Mouse (Mus musculus): Measurements from ENCODE around the gene Map3k11. TPM values are rescaled to one million over a fixed set of nuclear protein-coding genes. Genes with fewer than 3 reads are reported as not detected.

The Map3k11 gene
- total RNA-seq, 2 experiments from 2014 or later, result 9.4 to 12.2 TPM

Other genes starting within 250 kb of the Map3k11 start
- not detected in 2 replicates for gene Fosl1, start 241.2 kb upstream of the Map3k11 start, total RNA-seq (2015; ENCODE audit: low replicate concordance)
- gene Fosl1, start 241.2 kb upstream of the Map3k11 start, total RNA-seq (2017; ENCODE audit: low replicate concordance), result not detected in 2 replicates
- gene Ccdc85b, start 230.8 kb upstream of the Map3k11 start, total RNA-seq (2015; ENCODE audit: low replicate concordance), result not detected in 2 replicates
- 1.2 TPM in 1 of 2 replicates, not detected in the other for gene Ccdc85b, start 230.8 kb upstream of the Map3k11 start, total RNA-seq (2017; ENCODE audit: low replicate concordance)
- 11.5 and 21.8 TPM in 2 replicates for gene Fibp, start 228.1 kb upstream of the Map3k11 start, total RNA-seq (2015; ENCODE audit: low replicate concordance)
- 29.0 and 32.5 TPM in 2 replicates for gene Fibp, start 228.1 kb upstream of the Map3k11 start, total RNA-seq (2017; ENCODE audit: low replicate concordance)
- gene Ctsw, start 220.2 kb upstream of the Map3k11 start, total RNA-seq (2015; ENCODE audit: low replicate concordance), result 6.3 TPM in 1 of 2 replicates, not detected in the other
- not detected in 2 replicates for gene Ctsw, start 220.2 kb upstream of the Map3k11 start, total RNA-seq (2017; ENCODE audit: low replicate concordance)
- 5.0 TPM in 1 of 2 replicates, not detected in the other for gene Efemp2, start 214.8 kb upstream of the Map3k11 start, total RNA-seq (2015; ENCODE audit: low replicate concordance)
- not detected in 2 replicates for gene Efemp2, start 214.8 kb upstream of the Map3k11 start, total RNA-seq (2017; ENCODE audit: low replicate concordance)
- 2.5 and 59.5 TPM in 2 replicates for gene Mus81, start 200.3 kb upstream of the Map3k11 start, total RNA-seq (2015; ENCODE audit: low replicate concordance)
- 6.5 and 11.2 TPM in 2 replicates for gene Mus81, start 200.3 kb upstream of the Map3k11 start, total RNA-seq (2017; ENCODE audit: low replicate concordance)
- 720 and 762 TPM in 2 replicates for gene Cfl1, start 198.3 kb upstream of the Map3k11 start, total RNA-seq (2015; ENCODE audit: low replicate concordance)
- gene Cfl1, start 198.3 kb upstream of the Map3k11 start, total RNA-seq (2017; ENCODE audit: low replicate concordance), result 460 and 469 TPM in 2 replicates
- gene 1700020D05Rik, start 185.0 kb upstream of the Map3k11 start, total RNA-seq (2015; ENCODE audit: low replicate concordance), result 21.4 and 25.6 TPM in 2 replicates
- gene 1700020D05Rik, start 185.0 kb upstream of the Map3k11 start, total RNA-seq (2017; ENCODE audit: low replicate concordance), result 13.8 and 18.7 TPM in 2 replicates
- gene Snx32, start 178.2 kb upstream of the Map3k11 start, total RNA-seq (2015; ENCODE audit: low replicate concordance), result 35.3 and 43.6 TPM in 2 replicates
- gene Snx32, start 178.2 kb upstream of the Map3k11 start, total RNA-seq (2017; ENCODE audit: low replicate concordance), result 42.5 and 42.7 TPM in 2 replicates
- gene Ovol1, start 128.1 kb upstream of the Map3k11 start, total RNA-seq (2015; ENCODE audit: low replicate concordance), result not detected in 2 replicates
- not detected in 2 replicates for gene Ovol1, start 128.1 kb upstream of the Map3k11 start, total RNA-seq (2017; ENCODE audit: low replicate concordance)
- gene Ap5b1, start 120.7 kb upstream of the Map3k11 start, total RNA-seq (2015; ENCODE audit: low replicate concordance), result 3.8 and 8.3 TPM in 2 replicates
- gene Ap5b1, start 120.7 kb upstream of the Map3k11 start, total RNA-seq (2017; ENCODE audit: low replicate concordance), result 6.4 and 11.0 TPM in 2 replicates
- gene Rnaseh2c, start 86.9 kb upstream of the Map3k11 start, total RNA-seq (2015; ENCODE audit: low replicate concordance), result 87.2 and 123 TPM in 2 replicates
- gene Rnaseh2c, start 86.9 kb upstream of the Map3k11 start, total RNA-seq (2017; ENCODE audit: low replicate concordance), result 36.2 and 100.0 TPM in 2 replicates
- 31.0 and 42.8 TPM in 2 replicates for gene Kat5, start 78.5 kb upstream of the Map3k11 start, total RNA-seq (2015; ENCODE audit: low replicate concordance)
- gene Kat5, start 78.5 kb upstream of the Map3k11 start, total RNA-seq (2017; ENCODE audit: low replicate concordance), result 29.1 and 35.0 TPM in 2 replicates
- gene Rela, start 51.3 kb upstream of the Map3k11 start, total RNA-seq (2015; ENCODE audit: low replicate concordance), result 18.4 and 26.0 TPM in 2 replicates
- 7.2 and 14.8 TPM in 2 replicates for gene Rela, start 51.3 kb upstream of the Map3k11 start, total RNA-seq (2017; ENCODE audit: low replicate concordance)
- gene Sipa1, start 25.0 kb upstream of the Map3k11 start, total RNA-seq (2015; ENCODE audit: low replicate concordance), result 97.7 and 126 TPM in 2 replicates
- 127 and 129 TPM in 2 replicates for gene Sipa1, start 25.0 kb upstream of the Map3k11 start, total RNA-seq (2017; ENCODE audit: low replicate concordance)
- 31.4 and 61.3 TPM in 2 replicates for gene Pcnx3, start 166 bp downstream of the Map3k11 start, total RNA-seq (2015; ENCODE audit: low replicate concordance)
- 44.7 and 54.5 TPM in 2 replicates for gene Pcnx3, start 166 bp downstream of the Map3k11 start, total RNA-seq (2017; ENCODE audit: low replicate concordance)
- gene Kcnk7, start 15.6 kb downstream of the Map3k11 start, total RNA-seq (2015; ENCODE audit: low replicate concordance), result not detected in 2 replicates
- not detected in 2 replicates for gene Kcnk7, start 15.6 kb downstream of the Map3k11 start, total RNA-seq (2017; ENCODE audit: low replicate concordance)
- gene Ehbp1l1, start 37.6 kb downstream of the Map3k11 start, total RNA-seq (2015; ENCODE audit: low replicate concordance), result 176 and 250 TPM in 2 replicates
- 668 and 983 TPM in 2 replicates for gene Ehbp1l1, start 37.6 kb downstream of the Map3k11 start, total RNA-seq (2017; ENCODE audit: low replicate concordance)
- gene Fam89b, start 40.9 kb downstream of the Map3k11 start, total RNA-seq (2015; ENCODE audit: low replicate concordance), result 67.9 and 77.8 TPM in 2 replicates
- 18.7 and 41.5 TPM in 2 replicates for gene Fam89b, start 40.9 kb downstream of the Map3k11 start, total RNA-seq (2017; ENCODE audit: low replicate concordance)
- 2.5 and 10.1 TPM in 2 replicates for gene Ltbp3, start 52.2 kb downstream of the Map3k11 start, total RNA-seq (2015; ENCODE audit: low replicate concordance)
- gene Ltbp3, start 52.2 kb downstream of the Map3k11 start, total RNA-seq (2017; ENCODE audit: low replicate concordance), result 1.6 TPM in 1 of 2 replicates, not detected in the other
- gene Scyl1, start 82.7 kb downstream of the Map3k11 start, total RNA-seq (2015; ENCODE audit: low replicate concordance), result 18.4 and 24.1 TPM in 2 replicates
- gene Scyl1, start 82.7 kb downstream of the Map3k11 start, total RNA-seq (2017; ENCODE audit: low replicate concordance), result 17.2 and 17.3 TPM in 2 replicates
- gene Frmd8, start 186.5 kb downstream of the Map3k11 start, total RNA-seq (2015; ENCODE audit: low replicate concordance), result 3.6 and 9.2 TPM in 2 replicates
- 4.2 and 6.0 TPM in 2 replicates for gene Frmd8, start 186.5 kb downstream of the Map3k11 start, total RNA-seq (2017; ENCODE audit: low replicate concordance)
- gene Slc25a45, start 189.1 kb downstream of the Map3k11 start, total RNA-seq (2015; ENCODE audit: low replicate concordance), result 2.9 and 8.8 TPM in 2 replicates
- 7.2 and 7.8 TPM in 2 replicates for gene Slc25a45, start 189.1 kb downstream of the Map3k11 start, total RNA-seq (2017; ENCODE audit: low replicate concordance)
- 3.8 and 4.7 TPM in 2 replicates for gene Tigd3, start 205.4 kb downstream of the Map3k11 start, total RNA-seq (2015; ENCODE audit: low replicate concordance)
- 8.2 and 9.4 TPM in 2 replicates for gene Tigd3, start 205.4 kb downstream of the Map3k11 start, total RNA-seq (2017; ENCODE audit: low replicate concordance)
- 25.9 and 71.7 TPM in 2 replicates for gene Dpf2, start 224.3 kb downstream of the Map3k11 start, total RNA-seq (2015; ENCODE audit: low replicate concordance)
- 43.9 and 168 TPM in 2 replicates for gene Dpf2, start 224.3 kb downstream of the Map3k11 start, total RNA-seq (2017; ENCODE audit: low replicate concordance)
- 0.72 TPM in 1 of 2 replicates, not detected in the other for gene Cdc42ep2, start 236.1 kb downstream of the Map3k11 start, total RNA-seq (2015; ENCODE audit: low replicate concordance)
- gene Cdc42ep2, start 236.1 kb downstream of the Map3k11 start, total RNA-seq (2017; ENCODE audit: low replicate concordance), result not detected in 2 replicates

Data from erythroid progenitor cell, adult 5-6 weeks (primary cell).